Mouse (Mus musculus) bone marrow, adult 2 months (tissue): Measurements from ENCODE around the gene Alox12e. TPM values are rescaled to one million over a fixed set of nuclear protein-coding genes. Genes with fewer than 3 reads are reported as not detected.

Experiments used
- H3K27ac ChIP-seq: fragments of 200-500 bp; 2 replicates; pipeline ENCODE4 v1.5.1; 2012; ENCODE audit warnings: low read depth, mild to moderate bottlenecking, control low read depth, inconsistent platforms, low read length; ENCODE audit not compliant: control insufficient read depth, poor library complexity, insufficient read depth
- H3K4me1 ChIP-seq: fragments of 200-500 bp; 2 replicates; pipeline ENCODE4 v1.6.1; 2011; ENCODE audit warnings: low read length; ENCODE audit not compliant: control insufficient read depth, insufficient read depth
- H3K4me3 ChIP-seq: fragments of 200-500 bp; replicated peaks from 2 replicates; pipeline ENCODE3; 2011; ENCODE audit warnings: mild to moderate bottlenecking, low read depth, low read length, control low read depth; ENCODE audit not compliant: control insufficient read depth
- CTCF ChIP-seq: fragments of 200-500 bp; IDR thresholded peaks from 2 replicates; pipeline ENCODE4 v1.5.1; 2011; ENCODE audit warnings: low read length, control low read depth; ENCODE audit not compliant: control insufficient read depth, insufficient read depth
- POLR2A ChIP-seq: fragments of 200-500 bp; IDR thresholded peaks from 2 replicates; pipeline ENCODE4 v1.6.1; 2011; ENCODE audit warnings: low read depth, mild to moderate bottlenecking, control low read depth, low read length, borderline replicate concordance; ENCODE audit not compliant: control insufficient read depth
- WGBS: fragments of 180-500 bp; shearing (Covaris S2); methylation state at CpG from one replicate; pipeline ENCODE4 v1.1.7; 2018; 5-methylcytosine and 5-hydroxymethylcytosine counted together
- polyA plus RNA-seq: library from polyadenylated mRNA; stranded (reverse); fragments of >200 nt; gene quantifications from 2 replicates; pipeline ENCODE4 v1.2.4, GENCODE M21; 2011; ENCODE audit warnings: low replicate concordance; ENCODE audit not compliant: missing spikeins, insufficient read depth, insufficient read length

Gene Alox12e
- polyA plus RNA-seq, 1 experiment: not detected

DNA sequence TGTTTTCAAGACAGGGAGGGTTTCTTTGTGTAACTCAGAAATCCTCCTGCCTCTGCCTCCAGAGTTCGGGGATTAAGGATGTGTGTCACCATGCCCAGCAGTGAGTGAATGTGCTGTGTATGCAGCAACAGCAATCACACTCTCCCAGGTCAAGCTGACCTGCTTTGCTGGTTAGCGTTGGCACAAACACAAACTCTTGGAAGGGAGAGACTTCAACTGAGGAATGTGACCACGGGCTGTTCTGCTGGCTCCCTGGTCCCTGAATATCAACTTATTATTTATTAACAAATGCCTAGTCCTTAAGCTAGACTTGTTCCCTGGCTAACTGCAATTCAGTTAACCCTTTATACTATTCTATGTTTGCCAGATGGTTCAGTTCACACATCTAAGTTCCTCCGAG, 38.8 kb downstream of the Alox12e start:
- Histone ChIP-seq H3K4me3 (no peak overlapping the region), H3K4me1 (peaks cover 1% of the 10 kb centered on the region; the same call in 1 of the 2 replicates), H3K27ac (no peak overlapping the region)
- TF ChIP-seq POLR2A (no peak), CTCF (no peak)
- 80% methylated on average over 4 of the region's 4 CpGs for WGBS

DNA sequence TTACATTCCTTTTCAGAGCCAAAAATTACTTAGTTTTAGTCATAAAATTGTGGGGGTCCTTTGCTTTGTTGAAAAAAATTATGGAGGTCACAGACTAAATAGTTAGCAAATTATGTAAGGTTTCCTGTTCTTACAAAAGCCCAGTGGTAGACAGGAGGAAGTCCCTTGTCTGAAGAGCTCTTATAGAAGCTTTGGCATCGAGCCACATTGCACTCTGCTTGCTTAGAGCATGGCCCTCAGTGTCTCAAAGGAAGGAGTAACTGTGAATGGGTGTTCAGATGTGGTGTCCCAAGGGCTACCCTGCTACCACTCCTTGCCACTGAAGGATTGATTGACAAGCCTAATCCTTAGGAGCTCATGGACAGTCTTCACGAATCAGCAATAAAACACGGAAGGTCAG, 42.0 kb downstream of the Alox12e start:
- WGBS: 4% methylated on average over 3 of the region's 3 CpGs
- H3K4me3 ChIP-seq: no peak overlapping the region
- TF ChIP-seq CTCF: no peak
- no peak for TF ChIP-seq POLR2A
- peaks cover 1% of the 10 kb centered on the region; the same call in 1 of the 2 replicates for H3K4me1 ChIP-seq
- no peak overlapping the region for H3K27ac ChIP-seq

DNA sequence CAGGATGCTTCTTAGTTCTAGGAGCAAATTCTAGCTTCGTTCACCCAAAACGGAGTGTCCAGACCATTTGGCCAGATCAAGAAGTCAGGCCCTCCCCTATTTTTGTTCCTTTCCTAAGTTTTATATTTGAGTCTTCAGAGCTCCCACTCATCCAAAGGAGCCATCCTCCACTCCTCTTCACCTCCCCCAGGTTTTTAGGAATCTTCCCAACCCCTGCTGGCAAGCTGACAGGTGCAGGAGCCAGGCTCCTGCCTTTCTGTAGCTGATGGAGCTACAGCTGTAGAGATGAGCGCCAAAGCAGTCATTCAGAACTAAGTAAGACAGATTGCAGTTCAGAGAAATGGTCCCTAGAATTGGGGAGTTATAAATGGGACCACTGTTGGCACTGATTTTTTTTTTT, 43.5 kb downstream of the Alox12e start:
- peaks cover 1% of the 10 kb centered on the region; the same call in 1 of the 2 replicates for H3K4me1 ChIP-seq
- no peak for TF ChIP-seq POLR2A
- no peak for TF ChIP-seq CTCF
- WGBS: 89% methylated on average over 3 of the region's 3 CpGs
- no peak overlapping the region for H3K4me3 ChIP-seq
- H3K27ac ChIP-seq: no peak overlapping the region

DNA sequence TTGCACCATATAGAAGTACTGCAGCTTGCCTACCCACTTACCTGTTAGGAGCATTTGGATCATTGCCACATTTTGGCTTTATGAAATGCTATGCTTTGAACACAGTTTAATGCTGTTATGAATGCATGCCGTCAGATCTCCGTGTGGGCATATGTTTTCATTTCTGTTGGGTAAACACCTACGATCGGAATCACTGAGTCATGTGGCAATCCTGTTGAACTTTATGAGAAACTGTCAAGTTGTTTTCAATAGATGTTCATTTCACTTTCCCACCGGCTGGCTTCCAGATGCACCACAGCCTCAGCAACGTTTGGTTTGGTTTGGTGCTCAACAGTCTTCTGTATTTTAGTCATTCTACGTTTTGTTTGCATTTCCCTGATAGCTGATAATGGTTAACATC, 50.8 kb downstream of the Alox12e start:
- no peak overlapping the region for H3K4me3 ChIP-seq
- H3K4me1 ChIP-seq: no peaks in the 10 kb centered on the region
- H3K27ac ChIP-seq: no peak overlapping the region
- TF ChIP-seq POLR2A: no peak
- no peak for TF ChIP-seq CTCF
- 78% methylated on average over 7 of the region's 7 CpGs for WGBS

DNA sequence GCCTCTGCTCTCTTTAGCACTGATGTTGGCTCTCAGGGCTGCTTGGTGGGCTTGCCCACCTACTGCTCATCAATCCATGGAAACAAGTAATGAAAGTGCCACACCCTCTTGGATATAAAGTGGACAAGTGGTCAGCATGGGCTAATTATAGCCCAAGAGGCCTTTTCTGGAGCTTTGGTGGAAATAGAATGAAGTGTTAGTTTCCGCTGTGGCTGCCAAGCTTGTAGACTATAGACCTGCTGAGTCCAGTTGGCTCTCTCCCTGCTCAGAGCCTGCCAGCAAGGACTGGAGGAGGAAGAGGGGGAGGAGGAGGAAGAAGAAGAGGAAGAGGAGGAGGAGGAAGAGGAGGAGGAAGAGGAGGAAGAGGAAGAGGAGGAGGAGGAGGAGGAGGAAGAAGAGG, 56.0 kb downstream of the Alox12e start:
- no peak for TF ChIP-seq CTCF
- no peak for TF ChIP-seq POLR2A
- WGBS: 67% methylated on average over 1 of the region's 1 CpGs
- Histone ChIP-seq H3K4me3 (no peak overlapping the region), H3K27ac (no peak overlapping the region), H3K4me1 (no peaks in the 10 kb centered on the region)

DNA sequence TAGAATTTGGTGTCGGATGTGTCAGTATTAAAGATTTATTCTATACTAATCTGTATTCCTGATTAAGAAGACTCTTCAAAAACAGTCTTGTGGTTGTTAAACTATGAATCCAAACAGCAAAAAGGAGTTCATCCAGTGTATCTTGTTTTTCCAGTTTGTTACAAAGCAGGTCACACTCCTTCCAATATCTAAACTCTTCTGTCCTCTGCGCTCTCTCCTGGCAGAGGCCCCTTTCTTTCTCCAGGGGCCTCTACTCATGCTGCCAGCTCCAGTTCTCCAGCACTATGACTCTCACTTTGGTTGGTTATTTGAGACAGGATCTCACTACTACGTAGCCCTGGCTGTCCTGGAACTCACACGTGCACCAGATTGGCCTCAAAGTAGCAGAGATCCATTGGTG, 56.6 kb downstream of the Alox12e start:
- TF ChIP-seq CTCF (no peak), POLR2A (no peak)
- WGBS: 77% methylated on average over 4 of the region's 4 CpGs
- Histone ChIP-seq H3K4me1 (no peaks in the 10 kb centered on the region), H3K27ac (no peak overlapping the region), H3K4me3 (no peak overlapping the region)

Other genes starting within 250 kb of the Alox12e start
- 1.2 and 5.1 TPM in 2 replicates for gene Asgr2, start 230.0 kb downstream of the Alox12e start, polyA plus RNA-seq
- 2.3 and 3.8 TPM in 2 replicates for gene Mgl2, start 192.3 kb downstream of the Alox12e start, polyA plus RNA-seq
- 6.4 and 15.1 TPM in 2 replicates for gene Clec10a, start 166.4 kb downstream of the Alox12e start, polyA plus RNA-seq
- gene Slc16a11, start 109.9 kb downstream of the Alox12e start, polyA plus RNA-seq: 1.9 and 2.4 TPM in 2 replicates
- gene Slc16a13, start 101.6 kb downstream of the Alox12e start, polyA plus RNA-seq: 0.60 and 1.7 TPM in 2 replicates
- 1.4 and 2.2 TPM in 2 replicates for gene Bcl6b, start 92.8 kb downstream of the Alox12e start, polyA plus RNA-seq
- 67.2 and 107 TPM in 2 replicates for gene 0610010K14Rik, start 84.7 kb downstream of the Alox12e start, polyA plus RNA-seq
- 4.8 TPM in 1 of 2 replicates, not detected in the other for gene Gm21988, start 82.8 kb downstream of the Alox12e start, polyA plus RNA-seq
- gene Rnasek, start 82.8 kb downstream of the Alox12e start, polyA plus RNA-seq: 116 and 167 TPM in 2 replicates
- 46.3 and 82.5 TPM in 2 replicates for gene Alox12, start 67.3 kb downstream of the Alox12e start, polyA plus RNA-seq
- gene Alox15, start 29.4 kb upstream of the Alox12e start, polyA plus RNA-seq: 2.0 and 3.5 TPM in 2 replicates
- 13.9 and 22.7 TPM in 2 replicates for gene Pelp1, start 87.4 kb upstream of the Alox12e start, polyA plus RNA-seq
- gene Arrb2, start 110.0 kb upstream of the Alox12e start, polyA plus RNA-seq: 201 and 438 TPM in 2 replicates
- gene Med11, start 129.3 kb upstream of the Alox12e start, polyA plus RNA-seq: 8.3 and 16.1 TPM in 2 replicates
- 0.66 and 1.5 TPM in 2 replicates for gene Zmynd15, start 136.8 kb upstream of the Alox12e start, polyA plus RNA-seq
- 0.59 and 3.2 TPM in 2 replicates for gene Cxcl16, start 137.4 kb upstream of the Alox12e start, polyA plus RNA-seq
- gene Tm4sf5, start 182.6 kb upstream of the Alox12e start, polyA plus RNA-seq: not detected in 2 replicates
- not detected in 2 replicates for gene Vmo1, start 192.0 kb upstream of the Alox12e start, polyA plus RNA-seq
- not detected in 2 replicates for gene Gltpd2, start 196.6 kb upstream of the Alox12e start, polyA plus RNA-seq
- gene Psmb6, start 202.7 kb upstream of the Alox12e start, polyA plus RNA-seq: 90.4 and 129 TPM in 2 replicates
- not detected in 2 replicates for gene Gm40193, start 210.3 kb upstream of the Alox12e start, polyA plus RNA-seq
- gene Pld2, start 217.4 kb upstream of the Alox12e start, polyA plus RNA-seq: 1.5 and 4.0 TPM in 2 replicates
- 50.8 and 79.5 TPM in 2 replicates for gene Mink1, start 240.3 kb upstream of the Alox12e start, polyA plus RNA-seq